Mouse (Mus musculus) testis, postnatal 14 days (tissue): ENCODE measurements around the gene Tmem265.
A peak's percentile ranks its signal among the peaks of the same experiment; 100 is the strongest.

Experiments
- DNase-seq: peaks from one replicate; pipeline ENCODE4 v3.0.0; 2021; ENCODE audit warnings: low spot score

Gene Tmem265

DNA sequence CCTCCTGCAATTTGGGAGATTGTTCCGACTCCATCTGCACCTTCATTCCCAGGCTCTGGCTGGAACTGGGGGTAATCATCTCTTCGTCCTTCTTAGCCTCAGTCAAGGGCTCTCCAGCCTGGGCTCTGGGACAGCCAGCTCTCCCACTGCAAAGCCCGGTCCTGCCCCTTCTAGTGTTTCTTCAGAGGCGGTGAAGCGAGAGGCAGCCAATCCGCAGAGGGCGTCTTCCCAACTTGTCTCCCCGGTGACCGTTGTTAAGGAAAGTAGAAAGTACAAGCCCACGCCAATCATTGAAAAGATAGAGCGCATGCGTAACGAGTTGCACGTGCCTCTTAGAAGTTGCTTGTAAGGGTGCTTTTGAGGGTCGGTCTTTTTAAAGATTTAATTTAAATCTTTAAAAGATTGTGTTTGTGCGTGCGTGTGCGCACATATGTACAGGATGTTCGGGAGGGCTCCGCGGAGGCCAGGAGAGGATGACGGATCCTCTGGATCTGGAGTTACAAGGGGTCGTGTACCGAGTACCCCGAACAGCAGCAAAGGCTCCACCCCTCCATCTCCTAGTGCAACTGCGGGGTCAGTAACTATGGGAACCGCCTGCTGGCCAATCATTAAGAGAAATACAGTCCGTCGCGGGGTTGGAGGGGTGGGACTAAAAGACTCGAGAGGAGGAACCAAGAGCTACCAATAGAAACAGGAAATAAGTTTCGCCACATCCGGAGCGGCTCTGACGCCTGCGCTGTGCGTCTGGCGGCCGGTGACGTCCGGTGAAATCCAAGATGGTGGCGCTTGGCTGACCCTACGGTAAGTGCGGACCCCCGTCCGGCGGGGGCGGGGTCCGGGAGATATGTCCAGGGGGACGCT lies 27.1 kb downstream of the Tmem265 start, which contains the start of the genes Ccdc189 and Rnf40:
Ccdc189 (minus strand) TSS at position 585 of the 861 bp plus-strand sequence.
Rnf40 (plus strand) TSS at position 757 of the 861 bp plus-strand sequence.
- peak; percentile 96 for DNase-seq

- no peak for DNase-seq
Measured at GRCm38 (mm10) chr7:127588901-127589300, 27.7 kb downstream of the Tmem265 start.

GRCm38 (mm10) chr7:127589637-127590036 lies 28.4 kb downstream of the Tmem265 start:
- DNase-seq = no peak

DNA sequence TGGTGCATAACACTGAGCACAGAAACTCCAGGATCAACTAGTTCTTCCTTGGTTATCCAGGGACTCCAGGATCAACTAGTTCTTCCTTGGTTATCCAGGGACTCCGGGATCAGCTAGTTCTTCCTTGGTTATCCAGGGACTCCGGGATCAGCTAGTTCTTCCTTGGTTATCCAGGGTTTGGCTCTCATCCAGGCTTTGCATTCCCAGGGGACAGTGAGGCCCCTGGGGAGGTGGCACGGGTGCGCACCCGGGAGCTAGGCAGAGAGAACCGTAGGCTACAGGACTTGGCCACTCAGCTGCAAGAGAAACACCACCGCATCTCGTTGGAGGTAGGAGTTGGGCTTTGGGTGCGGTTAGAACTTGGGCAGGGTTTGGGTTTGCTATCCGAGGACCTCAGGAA lies 29.9 kb downstream of the Tmem265 start:
- DNase-seq = no peak

DNA sequence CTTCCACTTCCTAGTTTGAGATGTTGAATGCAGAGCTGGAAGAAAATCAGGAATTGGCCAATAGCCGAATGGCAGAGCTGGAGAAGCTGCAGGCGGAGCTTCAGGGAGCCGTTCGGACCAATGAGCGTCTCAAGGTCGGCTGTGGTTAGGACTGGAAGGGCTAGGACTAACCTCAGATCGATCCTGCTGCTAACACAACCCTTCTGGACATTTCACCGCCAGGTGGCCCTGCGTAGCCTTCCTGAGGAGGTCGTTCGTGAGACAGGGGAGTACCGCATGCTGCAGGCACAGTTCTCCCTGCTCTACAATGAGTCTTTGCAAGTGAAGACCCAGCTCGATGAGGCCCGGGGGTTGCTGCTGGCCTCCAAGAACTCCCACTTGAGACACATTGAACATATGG lies 31.4 kb downstream of the Tmem265 start:
- no peak for DNase-seq

DNA sequence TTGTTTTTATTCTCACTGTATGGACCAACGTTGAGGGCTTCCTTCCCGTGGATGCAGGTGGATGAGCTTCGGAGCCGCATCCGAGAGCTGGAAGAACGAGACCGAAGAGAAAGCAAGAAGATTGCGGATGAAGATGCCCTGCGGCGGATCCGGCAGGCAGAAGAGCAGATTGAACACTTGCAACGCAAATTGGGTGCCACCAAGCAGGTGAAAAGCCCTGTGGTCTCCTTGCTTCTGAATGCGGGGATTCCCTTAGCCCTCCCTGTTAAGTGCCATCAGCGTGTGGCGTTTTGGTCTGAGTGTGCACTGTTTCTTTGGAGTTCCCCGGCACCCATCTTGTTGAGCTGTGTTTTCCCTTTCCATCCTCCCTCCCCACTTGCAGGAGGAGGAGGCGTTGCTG lies 35.6 kb downstream of the Tmem265 start:
- no peak for DNase-seq

- DNase-seq = no peak
Measured at GRCm38 (mm10) chr7:127600612-127601011, 39.4 kb downstream of the Tmem265 start.

DNA sequence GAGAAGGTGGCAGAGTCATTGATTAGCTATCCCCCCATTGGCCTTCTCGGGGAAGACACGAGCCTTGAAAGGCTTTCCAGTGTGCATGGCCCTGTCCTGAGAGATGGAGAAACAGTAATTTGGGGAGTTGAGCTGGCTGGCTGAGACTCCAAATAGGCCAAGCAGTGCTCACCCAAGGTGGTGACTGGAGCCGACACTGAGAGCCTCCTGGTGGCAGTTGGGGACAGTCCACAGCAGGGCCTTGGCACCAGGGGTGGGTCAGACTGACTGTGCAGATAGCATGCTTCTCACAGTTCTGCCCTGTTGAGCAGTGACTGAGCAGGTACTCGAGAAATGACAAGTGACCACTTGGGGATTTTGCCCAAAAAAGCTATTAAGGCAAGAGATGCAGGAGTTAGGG lies 40.5 kb downstream of the Tmem265 start:
- DNase-seq = no peak

DNA sequence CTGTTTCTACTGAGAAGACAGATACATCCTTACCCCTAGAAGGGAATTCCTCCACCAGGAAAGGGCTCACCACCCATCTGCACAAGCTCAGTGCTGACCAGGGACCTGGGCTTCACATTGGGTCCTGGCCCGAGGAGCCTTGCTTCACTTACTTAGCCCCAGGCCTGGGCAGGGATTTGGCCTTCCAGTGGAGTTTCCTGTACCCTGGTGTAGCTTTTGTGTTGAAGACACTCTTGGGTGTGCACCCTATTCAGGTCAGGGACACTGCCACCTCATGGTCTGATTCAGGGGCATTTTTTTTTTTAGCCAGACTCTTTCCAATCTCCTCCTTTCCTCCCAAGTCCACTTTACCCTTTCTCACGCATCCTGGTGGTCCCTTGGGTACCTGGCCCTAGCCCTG lies 41.7 kb downstream of the Tmem265 start:
- DNase-seq = no peak

DNA sequence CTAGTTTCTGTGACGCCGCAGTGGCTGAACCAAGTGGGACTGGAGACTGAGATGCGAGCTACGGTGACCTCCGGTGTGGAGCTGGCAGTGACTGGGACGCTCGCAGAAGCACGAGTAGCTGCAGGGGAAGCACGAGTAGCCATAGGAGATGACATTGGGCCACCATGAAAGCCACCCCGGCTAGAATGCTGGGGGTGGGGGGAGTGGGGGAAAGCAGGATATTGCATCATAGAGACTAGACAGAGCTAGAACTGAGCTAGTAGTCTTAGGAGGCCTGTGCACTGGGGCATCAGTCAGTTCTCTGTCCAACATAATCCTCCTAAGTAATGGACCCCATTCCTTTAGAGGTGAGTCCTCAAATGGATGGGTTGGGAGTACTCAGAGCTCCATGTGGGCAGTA lies 43.1 kb downstream of the Tmem265 start:
- DNase-seq = no peak

GRCm38 (mm10) chr7:127607150-127607549 lies 46.0 kb downstream of the Tmem265 start:
- no peak for DNase-seq

DNA sequence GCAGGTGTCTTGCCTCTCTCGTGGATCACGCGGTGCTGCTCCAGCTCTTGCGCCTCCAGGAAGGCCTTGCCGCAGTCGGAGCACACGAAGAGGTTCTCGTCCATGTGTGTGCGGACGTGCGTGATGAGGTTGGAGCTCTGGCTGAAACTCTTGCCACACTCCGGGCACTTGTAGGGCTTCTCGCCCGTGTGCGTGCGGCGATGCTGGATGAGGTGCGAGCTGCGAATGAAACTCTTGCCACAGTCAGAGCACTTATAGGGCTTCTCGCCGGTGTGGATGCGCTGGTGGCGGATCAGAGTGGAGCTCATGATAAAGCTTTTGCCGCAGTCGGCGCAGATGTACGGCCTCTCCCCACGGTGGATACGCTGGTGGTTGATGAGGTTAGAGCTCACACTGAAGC lies 49.8 kb downstream of the Tmem265 start:
- DNase-seq = no peak

GRCm38 (mm10) chr7:127611561-127611960 lies 50.4 kb downstream of the Tmem265 start:
- no peak for DNase-seq

DNA sequence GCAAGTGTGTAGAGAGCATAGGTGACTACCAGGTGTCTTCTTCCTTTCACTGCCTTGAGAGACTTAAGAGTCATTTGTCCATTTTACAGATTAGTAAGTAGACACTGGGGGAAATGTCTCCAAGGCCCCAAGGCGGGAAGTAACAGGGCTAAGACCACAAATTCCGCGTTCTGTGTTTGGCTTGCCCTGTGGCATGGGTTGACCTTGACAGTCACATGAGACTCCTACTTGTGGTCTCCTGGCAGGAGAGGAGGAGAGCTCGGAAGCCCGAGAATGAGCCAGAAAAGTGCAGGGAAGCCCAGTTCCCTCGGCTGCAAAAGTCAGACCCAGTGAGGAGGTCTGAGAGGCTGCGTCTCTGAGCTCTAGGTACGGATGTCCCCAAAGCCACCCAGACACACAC lies 52.3 kb downstream of the Tmem265 start:
- no peak for DNase-seq

- DNase-seq = no peak
Measured at GRCm38 (mm10) chr7:127614091-127614490, 52.9 kb downstream of the Tmem265 start.

DNA sequence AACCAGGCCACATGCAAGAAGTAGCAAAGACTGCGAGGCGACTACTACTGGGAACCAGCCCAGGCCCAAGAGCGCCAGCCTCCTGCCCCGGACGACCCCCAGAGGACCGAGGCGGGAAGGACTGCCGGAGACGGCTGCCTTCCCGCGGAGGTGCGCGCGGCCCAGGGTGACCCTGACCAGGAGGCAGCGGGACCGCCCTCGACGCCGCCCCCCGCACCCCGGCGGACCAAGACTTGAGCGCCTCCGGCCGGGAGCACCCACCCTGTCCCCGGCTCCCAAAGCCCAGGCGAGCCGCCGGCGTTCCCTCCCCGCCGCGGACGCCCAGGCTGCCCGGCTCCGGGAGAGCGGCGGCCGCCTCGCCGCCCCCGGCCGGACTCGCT lies 53.3 kb downstream of the Tmem265 start:
- peak; percentile 65 for DNase-seq

GRCm38 (mm10) chr7:127614891-127615843 lies 54.0 kb downstream of the Tmem265 start, which contains the start of gene Zfp629:
Gene Zfp629 (minus strand): TSS chr7:127615797.
- peak; percentile 80 for DNase-seq

GRCm38 (mm10) chr7:127616336-127616735 lies 55.1 kb downstream of the Tmem265 start:
- no peak for DNase-seq
